Mouse (Mus musculus) intestine, embryonic 14.5 days (tissue): Measurements from ENCODE around the gene Pex11b. TPM values are rescaled to one million over a fixed set of nuclear protein-coding genes. Genes with fewer than 3 reads are reported as not detected.
"Not testable (repeated sequence)": the region's sequence is repeated elsewhere in the genome, so short reads cannot be mapped to it uniquely, and the experiment has no call there.

ENCODE experiments used
- ATAC-seq: fragments of 200-750 bp; cut with Nextera tagmentation; replicated peaks from 2 replicates; pipeline ENCODE4 v1.8.0; 2017; ENCODE audit warnings: low read depth, moderate number of reproducible peaks, moderate TSS enrichment, moderate library complexity; ENCODE audit not compliant: low FRiP score, low TSS enrichment
- DNase-seq: peaks from one replicate; pipeline ENCODE4 v3.0.0-alpha.2; 2018; ENCODE audit warnings: low spot score
- H3K27ac ChIP-seq: fragments of 300-500 bp; sonication (generic); 2 replicates; pipeline ENCODE4 v1.5.1; 2014; ENCODE audit warnings: low read depth, mild to moderate bottlenecking, control low read depth
- H3K27me3 ChIP-seq: fragments of 300-500 bp; sonication (generic); replicated peaks from 2 replicates; pipeline ENCODE4 v1.6.1; 2014; ENCODE audit warnings: low read length, control low read depth; ENCODE audit not compliant: control insufficient read depth, insufficient read depth
- H3K36me3 ChIP-seq: fragments of 300-500 bp; sonication (generic); 2 replicates; pipeline ENCODE4 v1.6.1; 2014; ENCODE audit warnings: low read length, control low read depth; ENCODE audit not compliant: control insufficient read depth, insufficient read depth
- H3K4me1 ChIP-seq: fragments of 300-500 bp; sonication (generic); replicated peaks from 2 replicates; pipeline ENCODE4 v1.6.1; 2014; ENCODE audit warnings: low read length, control low read depth, mixed read lengths; ENCODE audit not compliant: control insufficient read depth, insufficient read depth
- H3K4me2 ChIP-seq: fragments of 300-500 bp; sonication (generic); 2 replicates; pipeline ENCODE4 v1.6.1; 2014; ENCODE audit warnings: low read length
- H3K4me3 ChIP-seq: fragments of 300-500 bp; sonication (generic); 2 replicates; pipeline ENCODE4 v1.5.1; 2014; ENCODE audit warnings: low read depth, low read length, control low read depth, mixed read lengths
- H3K9ac ChIP-seq: fragments of 300-500 bp; sonication (generic); 2 replicates; pipeline ENCODE4 v1.6.1; 2014; ENCODE audit warnings: mild to moderate bottlenecking, low read length
- H3K9me3 ChIP-seq: fragments of 300-500 bp; sonication (generic); 2 replicates; pipeline ENCODE4 v1.6.1; 2016; ENCODE audit warnings: low read length, control low read depth; ENCODE audit not compliant: control insufficient read depth
- WGBS: fragments of 180-500 bp; shearing (Covaris S2); extraction: QIAGEN DNeasy Blood & Tissue Kit; methylation state at CpG from one replicate; pipeline ENCODE4 v1.1.7; 2014; 5-methylcytosine and 5-hydroxymethylcytosine counted together
- polyA plus RNA-seq: library from polyadenylated mRNA; unstranded; fragments of >200 nt; fragmentation: Nextera tagmentation; extraction: Ambion mirVana; gene quantifications from 2 replicates; pipeline ENCODE4 v1.2.1, GENCODE M21; 2014

Pex11b gene
- polyA plus RNA-seq, 1 experiment from 2014 or later, result 44.1 TPM

DNA sequence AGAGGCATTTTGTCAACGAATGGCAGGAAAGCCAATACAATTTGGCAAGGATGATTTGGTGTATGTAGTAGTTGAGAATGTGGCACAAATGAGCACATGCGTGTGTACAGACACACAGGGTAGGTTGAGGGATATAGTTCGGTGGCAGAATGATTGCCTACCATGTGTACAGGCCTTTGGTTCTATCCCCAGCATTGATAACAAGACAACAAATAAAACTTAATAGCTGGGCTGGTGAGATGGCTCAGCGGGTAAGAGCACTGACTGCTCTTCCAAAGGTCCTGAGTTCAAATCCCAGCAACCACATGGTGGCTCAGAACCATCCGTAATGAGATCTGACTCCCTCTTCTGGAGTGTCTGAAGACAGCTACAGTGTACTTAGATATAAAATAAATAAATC is 50.9 kb downstream of the Pex11b start:
- WGBS, result 89% methylated on average over 5 of the region's 5 CpGs
- H3K9me3 ChIP-seq, H3K27ac ChIP-seq, ATAC-seq, H3K36me3 ChIP-seq, DNase-seq, H3K4me1 ChIP-seq, H3K4me3 ChIP-seq, H3K4me2 ChIP-seq, H3K9ac ChIP-seq: not testable (repeated sequence)
- H3K27me3 ChIP-seq, result 0 out of 2 replicates have a peak, but pooled peaks cover 14% of the 10 kb centered on the region

DNA sequence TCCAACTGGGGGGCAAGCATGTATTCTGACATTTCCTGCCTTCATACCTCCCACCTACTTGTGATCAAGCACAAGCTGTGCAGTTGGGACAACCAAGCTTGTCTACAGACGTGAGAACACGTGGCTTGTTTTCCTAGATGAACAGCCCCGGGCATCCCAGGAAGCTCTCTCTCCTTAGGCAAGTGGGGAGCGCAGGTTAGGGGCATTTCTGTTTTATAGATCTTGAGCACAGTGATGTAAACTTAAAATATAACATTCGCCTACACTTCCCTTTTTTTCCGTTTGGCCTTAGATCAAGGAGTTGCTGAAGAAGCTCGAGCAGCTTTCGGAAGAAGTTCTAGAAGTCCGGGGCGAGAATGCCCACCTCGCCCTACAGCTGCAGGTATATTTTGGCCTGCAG is 53.7 kb downstream of the Pex11b start:
- Histone ChIP-seq H3K4me2 (no peak overlapping the region), H3K4me3 (no peak overlapping the region), H3K36me3 (no peaks in the 10 kb centered on the region), H3K27ac (no peak overlapping the region), H3K9ac (no peak overlapping the region), H3K4me1 (no peaks in the 10 kb centered on the region), H3K9me3 (no peaks in the 10 kb centered on the region), H3K27me3 (0 out of 2 replicates have a peak, but pooled peaks cover 14% of the 10 kb centered on the region)
- DNase-seq, result no peak
- no peak for ATAC-seq
- 83% methylated on average over 11 of the region's 11 CpGs for WGBS

DNA sequence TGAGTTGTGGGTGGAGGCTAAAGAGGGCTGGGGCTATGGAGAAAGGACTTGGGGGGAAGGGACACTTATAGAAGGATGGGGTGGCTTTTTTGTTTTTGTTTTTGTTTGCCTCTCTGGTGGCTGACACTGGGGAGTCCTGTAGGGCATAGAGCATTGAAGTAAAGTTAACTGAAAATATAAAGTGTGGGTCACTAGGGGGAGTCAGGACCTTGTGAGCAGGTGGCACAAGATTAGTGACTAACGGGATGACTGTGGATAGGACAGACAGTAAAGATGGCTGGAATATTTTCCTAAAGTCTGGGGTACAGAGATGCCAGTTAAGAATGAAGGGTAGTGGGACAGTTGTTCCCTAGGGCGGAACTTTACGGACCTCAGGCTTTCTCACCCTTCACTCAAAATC is 55.1 kb downstream of the Pex11b start:
- H3K27ac ChIP-seq, result no peak overlapping the region
- H3K9me3 ChIP-seq, result no peaks in the 10 kb centered on the region
- DNase-seq (no peak), ATAC-seq (no peak)
- WGBS, result 44% methylated on average over 3 of the region's 3 CpGs
- H3K36me3 ChIP-seq, result no peaks in the 10 kb centered on the region
- no peak overlapping the region for H3K9ac ChIP-seq
- H3K27me3 ChIP-seq, result 0 out of 2 replicates have a peak, but pooled peaks cover 7% of the 10 kb centered on the region
- H3K4me1 ChIP-seq, result no peaks in the 10 kb centered on the region
- no peak overlapping the region for H3K4me2 ChIP-seq
- H3K4me3 ChIP-seq, result no peak overlapping the region

DNA sequence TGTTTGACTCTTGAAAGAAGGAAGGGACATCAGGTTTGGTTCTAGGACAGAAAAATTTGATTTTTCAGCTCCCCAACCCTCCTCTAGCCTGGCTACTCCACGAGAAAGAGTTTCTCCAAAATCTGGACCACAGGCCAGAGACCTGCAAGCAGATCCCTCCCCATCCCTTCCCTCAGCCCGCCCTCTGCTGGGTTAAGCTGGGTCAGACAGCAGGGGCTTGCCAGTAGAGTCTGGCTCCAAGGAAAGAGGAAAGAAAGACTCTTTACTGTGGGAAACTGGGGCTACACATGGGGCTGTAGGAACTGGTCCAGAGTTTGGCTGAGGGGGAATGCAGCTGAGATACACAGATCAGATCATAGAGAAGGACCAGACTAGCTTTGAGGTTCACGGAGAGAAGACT is 57.3 kb downstream of the Pex11b start:
- no peak overlapping the region for H3K9ac ChIP-seq
- no peak for DNase-seq
- H3K27ac ChIP-seq, result no peak overlapping the region
- H3K4me2 ChIP-seq, result no peak overlapping the region
- H3K36me3 ChIP-seq, result no peaks in the 10 kb centered on the region
- H3K9me3 ChIP-seq, result no peaks in the 10 kb centered on the region
- 16% methylated on average over 3 of the region's 3 CpGs for WGBS
- H3K4me1 ChIP-seq, result peaks cover under 1% of the 10 kb centered on the region; the same call in 1 of the 2 replicates
- ATAC-seq, result no peak
- no peak overlapping the region for H3K4me3 ChIP-seq
- H3K27me3 ChIP-seq, result no peaks in the 10 kb centered on the region

DNA sequence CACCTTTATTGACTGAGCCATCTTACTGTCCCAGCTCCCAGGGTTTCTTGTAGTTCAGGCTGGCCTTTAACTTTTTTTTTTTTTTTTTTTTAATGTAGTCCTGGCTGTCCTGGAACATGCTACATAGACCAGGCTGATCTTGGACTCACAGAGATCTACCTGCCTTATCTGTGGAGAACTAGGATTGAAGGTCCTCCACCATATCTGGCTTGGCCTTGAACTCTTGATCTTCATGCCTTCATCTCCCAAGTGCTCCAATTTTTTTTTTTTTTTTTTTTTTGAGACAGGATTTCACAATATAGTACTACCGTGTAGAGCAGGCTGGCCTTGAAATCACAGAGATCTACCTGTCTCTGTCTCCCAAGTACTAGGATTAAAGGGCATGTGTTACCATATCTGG is 58.4 kb downstream of the Pex11b start:
- Histone ChIP-seq H3K27me3 (no peaks in the 10 kb centered on the region), H3K4me3 (no peak overlapping the region), H3K4me2 (no peak overlapping the region), H3K4me1 (peaks cover 7% of the 10 kb centered on the region; the same call in 1 of the 2 replicates), H3K36me3 (no peaks in the 10 kb centered on the region), H3K27ac (no peak overlapping the region), H3K9ac (no peak overlapping the region), H3K9me3 (no peaks in the 10 kb centered on the region)
- 87% methylated on average over 1 of the region's 1 CpGs for WGBS
- ATAC-seq (no peak), DNase-seq (no peak)

Other genes with a start within 250 kb of the Pex11b start
- not detected in 2 replicates for gene BC107364, start 183.1 kb upstream of the Pex11b start, polyA plus RNA-seq
- 0.11 and 0.28 TPM in 2 replicates for gene Hfe2, start 110.2 kb upstream of the Pex11b start, polyA plus RNA-seq
- gene Txnip, start 77.4 kb upstream of the Pex11b start, polyA plus RNA-seq, result 149 and 154 TPM in 2 replicates
- gene Gm16253, start 58.4 kb upstream of the Pex11b start, polyA plus RNA-seq, result 0.37 and 1.6 TPM in 2 replicates
- 13.6 and 17.4 TPM in 2 replicates for gene Polr3gl, start 41.2 kb upstream of the Pex11b start, polyA plus RNA-seq
- gene Ankrd34a, start 38.7 kb upstream of the Pex11b start, polyA plus RNA-seq, result 2.3 and 2.8 TPM in 2 replicates
- gene Lix1l, start 34.2 kb upstream of the Pex11b start, polyA plus RNA-seq, result 6.7 and 8.3 TPM in 2 replicates
- gene Rbm8a, start 5.4 kb upstream of the Pex11b start, polyA plus RNA-seq, result 137 and 149 TPM in 2 replicates
- gene Gm42957, start 98 bp downstream of the Pex11b start, polyA plus RNA-seq, result 0.07 and 0.12 TPM in 2 replicates
- gene Itga10, start 10.2 kb downstream of the Pex11b start, polyA plus RNA-seq, result 0.61 and 0.86 TPM in 2 replicates
- gene Ankrd35, start 34.8 kb downstream of the Pex11b start, polyA plus RNA-seq, result 0.20 and 0.38 TPM in 2 replicates
- gene Pias3, start 61.0 kb downstream of the Pex11b start, polyA plus RNA-seq, result 35.5 and 40.0 TPM in 2 replicates
- gene Nudt17, start 73.2 kb downstream of the Pex11b start, polyA plus RNA-seq, result 6.3 and 7.5 TPM in 2 replicates
- 34.5 and 38.5 TPM in 2 replicates for gene Polr3c, start 92.3 kb downstream of the Pex11b start, polyA plus RNA-seq
- 44.6 and 47.2 TPM in 2 replicates for gene Rnf115, start 92.3 kb downstream of the Pex11b start, polyA plus RNA-seq
- gene Pdzk1, start 193.9 kb downstream of the Pex11b start, polyA plus RNA-seq, result 1.1 and 1.3 TPM in 2 replicates
- gene Cd160, start 194.0 kb downstream of the Pex11b start, polyA plus RNA-seq, result 0.77 and 0.79 TPM in 2 replicates